Mouse (Mus musculus) heart, adult 2 months (tissue): ENCODE measurements at regions not wholly inside any gene's neighbourhood (a gene's known extent, or its start where the extent isn't known, plus 50 kb on each side); places are given as distances from the start of the nearest gene placed in this dataset.

Experiments used
- CTCF ChIP-seq: fragments of 200-600 bp; IDR thresholded peaks from 2 replicates; pipeline ENCODE4 v1.8.1; 2022; ENCODE audit warnings: antibody characterized with exemption, mild to moderate bottlenecking, moderate library complexity
- EP300 ChIP-seq: fragments of 200-500 bp; IDR thresholded peaks from 2 replicates; pipeline ENCODE4 v1.6.1; 2011; ENCODE audit warnings: low read depth, low read length, control low read depth; ENCODE audit not compliant: insufficient read depth
- POLR2A ChIP-seq: fragments of 200-500 bp; IDR thresholded peaks from 2 replicates; pipeline ENCODE4 v1.6.1; 2011; ENCODE audit warnings: mild to moderate bottlenecking, low read depth, low read length, control low read depth; ENCODE audit not compliant: insufficient read depth

DNA sequence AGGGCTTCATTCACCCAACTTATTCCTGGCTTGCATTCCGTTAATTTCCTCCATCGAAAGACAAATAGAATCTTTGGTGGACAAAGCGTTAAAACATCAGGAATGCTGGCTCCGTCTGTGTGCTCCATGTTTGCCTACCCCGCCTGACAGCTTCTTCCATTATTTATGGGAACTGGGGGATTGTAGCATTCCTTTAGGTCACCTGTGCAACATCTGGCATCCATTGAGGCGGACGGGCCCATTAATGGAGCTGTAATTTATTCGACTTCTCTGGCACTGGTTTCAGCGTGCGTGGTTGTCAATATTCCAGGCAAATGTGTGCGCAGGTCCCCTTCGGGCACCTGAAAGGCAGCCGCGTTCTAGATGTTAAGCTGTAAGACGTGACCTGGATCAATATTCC lies 196.9 kb downstream of the Thbs2 start:
- TF ChIP-seq CTCF (no peak), EP300 (no peak), POLR2A (no peak)
